Mouse (Mus musculus) E14TG2a.4 (cell line): ENCODE results near the gene Klkb1.

Source experiments
- CTCF ChIP-seq: conservative IDR thresholded peaks from 2 replicates; pipeline ENCODE4 v1.5.1; 2014; ENCODE audit warnings: low read length
- NANOG ChIP-seq: IDR thresholded peaks from 2 replicates; pipeline ENCODE4 v1.6.1; 2014; ENCODE audit warnings: borderline replicate concordance, low read length, mixed read lengths
- POU5F1 ChIP-seq: IDR thresholded peaks from 2 replicates; pipeline ENCODE4 v1.6.1; 2014; ENCODE audit warnings: low read length, borderline replicate concordance

GRCm38 (mm10) chr8:45310967-45311366 lies 16.3 kb upstream of the Klkb1 start:
- TF ChIP-seq CTCF (no peak), POU5F1 (no peak), NANOG (no peak)
